Mouse (Mus musculus) midbrain, embryonic 14.5 days (tissue): Measurements from ENCODE around the gene Polr1a. TPM values are rescaled to one million over a fixed set of nuclear protein-coding genes. Genes with fewer than 3 reads are reported as not detected.

ENCODE experiments used
- ATAC-seq: fragments of 200-750 bp; cut with Nextera tagmentation; 2 replicates; pipeline ENCODE4 v1.8.0; 2017; ENCODE audit warnings: moderate number of reproducible peaks, moderate library complexity; ENCODE audit not compliant: low FRiP score, low TSS enrichment
- DNase-seq: peaks from one replicate; pipeline ENCODE4 v3.0.0-alpha.2; 2015
- H3K27ac ChIP-seq: fragments of 300-500 bp; sonication (generic); replicated peaks from 2 replicates; pipeline ENCODE4 v1.5.1; 2014; ENCODE audit warnings: mild to moderate bottlenecking, low read depth, low read length, moderate library complexity
- H3K27me3 ChIP-seq: fragments of 300-500 bp; sonication (generic); 2 replicates; pipeline ENCODE4 v1.6.1; 2014; ENCODE audit warnings: low read length, control low read depth, mixed read lengths; ENCODE audit not compliant: control insufficient read depth, insufficient read depth
- H3K36me3 ChIP-seq: fragments of 300-500 bp; sonication (generic); 2 replicates; pipeline ENCODE4 v1.6.1; 2014; ENCODE audit warnings: low read length, control low read depth; ENCODE audit not compliant: control insufficient read depth, insufficient read depth
- H3K4me1 ChIP-seq: fragments of 300-500 bp; sonication (generic); 2 replicates; pipeline ENCODE4 v1.6.1; 2014; ENCODE audit warnings: mild to moderate bottlenecking, antibody characterized with exemption, low read length, control low read depth; ENCODE audit not compliant: control insufficient read depth, insufficient read depth
- H3K4me2 ChIP-seq: fragments of 300-500 bp; sonication (generic); 2 replicates; pipeline ENCODE4 v1.6.1; 2014; ENCODE audit warnings: mild to moderate bottlenecking, low read length, moderate library complexity
- H3K4me3 ChIP-seq: fragments of 300-500 bp; sonication (generic); replicated peaks from 2 replicates; pipeline ENCODE4 v1.5.1; 2014; ENCODE audit warnings: low read depth, low read length
- H3K9ac ChIP-seq: fragments of 300-500 bp; sonication (generic); replicated peaks from 2 replicates; pipeline ENCODE4 v1.6.1; 2014; ENCODE audit warnings: mild to moderate bottlenecking, low read length, moderate library complexity
- H3K9me3 ChIP-seq: fragments of 300-500 bp; sonication (generic); 2 replicates; pipeline ENCODE4 v1.6.1; 2016; ENCODE audit warnings: low read length, control low read depth, mixed read lengths; ENCODE audit not compliant: control insufficient read depth
- WGBS: fragments of 180-500 bp; shearing (Covaris S2); extraction: QIAGEN DNeasy Blood & Tissue Kit; methylation state at CpG from one replicate; pipeline ENCODE4 v1.1.7; 2014; 5-methylcytosine and 5-hydroxymethylcytosine counted together
- polyA plus RNA-seq: library from polyadenylated mRNA; unstranded; fragments of >200 nt; fragmentation: Nextera tagmentation; extraction: Ambion mirVana; gene quantifications from 2 replicates; pipeline ENCODE4 v1.2.1, GENCODE M21; 2014

Gene Polr1a
- polyA plus RNA-seq, 1 experiment from 2014 or later: 17.4 TPM

DNA sequence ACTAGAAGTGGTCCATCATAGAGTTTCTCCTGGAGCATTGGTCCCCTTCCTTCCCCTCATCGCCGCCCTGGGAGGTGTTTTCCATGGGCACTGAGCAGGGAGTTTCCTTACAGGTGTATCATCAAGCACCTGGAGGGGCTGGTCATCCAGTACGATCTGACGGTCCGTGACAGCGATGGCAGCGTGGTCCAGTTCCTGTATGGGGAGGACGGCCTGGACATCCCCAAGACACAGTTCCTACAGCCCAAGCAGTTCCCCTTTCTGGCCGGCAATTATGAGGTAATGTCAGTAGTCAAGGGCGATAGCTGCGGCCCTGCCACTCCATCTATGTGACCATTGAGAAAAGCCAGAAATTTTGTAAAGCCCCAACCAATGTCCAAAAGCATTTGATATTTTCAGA lies 54.7 kb downstream of the Polr1a start:
- Histone ChIP-seq H3K27me3 (no peaks in the 10 kb centered on the region), H3K4me3 (no peak overlapping the region), H3K9me3 (no peaks in the 10 kb centered on the region), H3K4me1 (no peaks in the 10 kb centered on the region), H3K27ac (no peak overlapping the region), H3K9ac (no peak overlapping the region), H3K4me2 (no peak overlapping the region), H3K36me3 (peaks cover 36% of the 10 kb centered on the region)
- DNase-seq (no peak), ATAC-seq (no peak)
- 96% methylated on average over 11 of the region's 11 CpGs for WGBS

DNA sequence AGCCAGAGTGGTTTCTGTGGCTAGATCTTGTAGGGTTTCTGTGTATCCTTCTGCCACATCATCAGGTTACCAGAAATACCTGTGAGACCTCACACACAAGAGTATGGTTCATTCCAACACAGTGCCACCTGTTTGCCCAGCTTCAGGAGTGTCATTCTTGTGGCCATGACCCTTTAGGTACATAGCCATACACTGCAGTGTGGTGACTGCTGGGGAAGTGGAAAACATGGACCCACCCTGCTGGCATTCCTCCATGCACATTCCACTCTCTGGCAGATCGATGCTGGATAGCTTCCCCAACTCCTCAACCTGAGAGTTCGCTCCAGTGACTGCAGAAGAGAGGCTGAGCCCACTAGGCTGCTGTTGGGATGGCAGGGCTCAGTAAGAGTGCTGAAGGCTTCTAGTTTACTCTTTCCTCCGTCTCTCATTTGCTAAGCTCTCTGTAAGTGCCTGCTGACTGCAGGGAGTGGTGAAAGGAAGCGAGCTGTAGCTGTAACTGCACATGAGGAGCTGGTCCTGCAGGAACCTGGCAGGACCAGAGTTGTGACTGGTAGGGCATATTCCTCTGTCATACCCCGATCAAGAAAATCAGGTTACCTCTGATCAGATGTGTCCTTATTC lies 57.9 kb downstream of the Polr1a start:
- Histone ChIP-seq H3K27me3 (no peaks in the 10 kb centered on the region), H3K4me2 (no peak overlapping the region), H3K4me1 (no peaks in the 10 kb centered on the region), H3K36me3 (peaks cover 51% of the 10 kb centered on the region), H3K9me3 (no peaks in the 10 kb centered on the region), H3K27ac (no peak overlapping the region), H3K9ac (no peak overlapping the region), H3K4me3 (no peak overlapping the region)
- 90% methylated on average over 5 of the region's 5 CpGs for whole genome bisulfite sequencing
- DNase-seq (no peak), ATAC-seq (no peak)

DNA sequence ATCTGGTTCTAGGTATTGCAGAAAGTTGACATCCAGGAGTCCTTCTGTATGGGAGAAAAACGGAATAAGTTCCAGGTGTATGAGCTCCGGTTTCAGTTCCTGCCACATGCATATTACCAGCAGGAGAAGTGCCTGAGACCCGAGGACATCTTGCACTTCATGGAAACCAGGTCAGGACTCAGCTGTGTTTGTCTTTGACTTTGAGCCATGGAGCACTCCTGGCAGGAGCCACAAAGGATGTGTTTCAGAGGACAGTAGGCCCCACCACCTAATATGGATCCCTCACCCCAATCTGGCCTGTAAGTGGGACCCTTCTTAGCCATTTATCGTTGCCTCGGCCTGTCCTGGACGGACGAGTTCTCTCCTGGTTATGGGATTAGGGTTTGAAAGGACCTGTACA lies 59.0 kb downstream of the Polr1a start:
- Histone ChIP-seq H3K27ac (no peak overlapping the region), H3K9me3 (no peaks in the 10 kb centered on the region), H3K4me3 (no peak overlapping the region), H3K9ac (no peak overlapping the region), H3K36me3 (peaks cover 55% of the 10 kb centered on the region), H3K4me2 (no peak overlapping the region), H3K4me1 (no peaks in the 10 kb centered on the region), H3K27me3 (no peaks in the 10 kb centered on the region)
- WGBS: 91% methylated on average over 7 of the region's 7 CpGs
- DNase-seq: no peak
- no peak for ATAC-seq

DNA sequence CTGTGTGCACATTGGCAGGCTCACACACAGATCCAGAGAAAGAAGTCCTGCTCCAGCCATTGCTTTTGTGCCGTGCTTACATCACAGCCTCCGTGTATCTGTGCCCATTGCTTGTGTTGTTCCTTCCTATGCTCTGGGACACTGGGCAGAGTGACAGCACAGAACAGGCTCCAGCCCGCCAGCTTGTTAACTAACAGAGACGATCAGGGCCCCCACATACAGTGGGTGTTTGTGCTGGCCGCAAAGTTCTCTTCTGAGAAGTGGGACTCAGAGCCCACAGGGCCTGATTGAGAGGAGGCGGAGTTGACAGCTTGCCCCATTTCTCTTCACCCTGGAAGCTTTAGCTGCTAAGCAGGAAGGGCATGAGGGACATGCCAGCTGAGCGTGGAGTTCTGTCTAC lies 60.6 kb downstream of the Polr1a start:
- DNase-seq (no peak), ATAC-seq (no peak)
- H3K4me1 ChIP-seq: no peaks in the 10 kb centered on the region
- H3K4me2 ChIP-seq: no peak overlapping the region
- no peak overlapping the region for H3K4me3 ChIP-seq
- H3K27ac ChIP-seq: no peak overlapping the region
- H3K27me3 ChIP-seq: no peaks in the 10 kb centered on the region
- 93% methylated on average over 7 of the region's 7 CpGs for WGBS
- H3K9me3 ChIP-seq: no peaks in the 10 kb centered on the region
- H3K9ac ChIP-seq: no peak overlapping the region
- peaks cover 67% of the 10 kb centered on the region for H3K36me3 ChIP-seq

DNA sequence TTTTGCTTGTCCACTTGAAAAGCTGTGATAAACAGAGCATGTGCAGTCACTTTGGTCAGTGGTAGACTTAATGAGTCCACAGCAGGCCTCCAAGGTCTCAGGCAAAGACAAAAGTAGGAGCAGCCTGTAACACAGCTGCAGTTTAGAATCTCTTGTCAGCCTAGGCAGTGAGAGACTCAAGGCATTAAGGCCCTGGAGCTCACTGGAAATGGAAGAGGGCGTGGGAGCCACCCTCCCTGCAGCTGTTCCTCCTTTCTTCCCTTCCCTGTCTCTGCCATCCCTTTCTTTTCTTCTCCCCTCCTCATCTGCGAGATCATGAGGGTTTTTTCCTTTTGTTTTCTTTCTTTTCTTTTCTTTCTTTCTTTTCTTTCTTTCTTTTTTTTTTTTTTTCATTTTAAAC lies 61.3 kb downstream of the Polr1a start:
- no peak for DNase-seq
- Histone ChIP-seq H3K4me2 (no peak overlapping the region), H3K27me3 (no peaks in the 10 kb centered on the region), H3K4me1 (no peaks in the 10 kb centered on the region), H3K36me3 (peaks cover 74% of the 10 kb centered on the region), H3K4me3 (no peak overlapping the region), H3K9me3 (no peaks in the 10 kb centered on the region), H3K9ac (no peak overlapping the region), H3K27ac (no peak overlapping the region)
- no peak for ATAC-seq
- 77% methylated on average over 2 of the region's 2 CpGs for WGBS

DNA sequence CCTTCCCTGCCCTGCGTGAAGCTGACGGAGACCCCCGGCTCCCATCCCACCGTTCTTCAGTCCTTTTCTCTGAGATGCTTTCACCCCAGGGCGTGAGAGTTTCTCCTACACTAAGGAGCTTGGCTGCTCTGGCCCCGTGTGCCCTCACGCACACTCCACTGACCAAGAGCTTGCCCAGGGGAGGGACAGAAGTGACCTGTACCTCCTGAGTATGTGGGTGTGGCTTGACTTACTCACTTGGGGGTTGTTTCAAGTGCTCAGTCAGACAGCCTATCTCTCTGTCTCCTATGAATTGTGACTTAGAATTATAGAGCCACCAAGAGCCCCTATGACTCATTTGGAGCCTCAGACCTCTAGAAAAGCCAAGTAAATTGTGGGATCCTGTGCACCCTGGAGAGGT lies 67.7 kb downstream of the Polr1a start:
- no peaks in the 10 kb centered on the region for H3K27me3 ChIP-seq
- no peak overlapping the region for H3K4me2 ChIP-seq
- no peak overlapping the region for H3K9ac ChIP-seq
- H3K4me1 ChIP-seq: no peaks in the 10 kb centered on the region
- 97% methylated on average over 7 of the region's 7 CpGs for WGBS
- no peak overlapping the region for H3K4me3 ChIP-seq
- no peak for ATAC-seq
- no peaks in the 10 kb centered on the region for H3K9me3 ChIP-seq
- no peak for DNase-seq
- H3K36me3 ChIP-seq: peaks cover 92% of the 10 kb centered on the region
- no peak overlapping the region for H3K27ac ChIP-seq

DNA sequence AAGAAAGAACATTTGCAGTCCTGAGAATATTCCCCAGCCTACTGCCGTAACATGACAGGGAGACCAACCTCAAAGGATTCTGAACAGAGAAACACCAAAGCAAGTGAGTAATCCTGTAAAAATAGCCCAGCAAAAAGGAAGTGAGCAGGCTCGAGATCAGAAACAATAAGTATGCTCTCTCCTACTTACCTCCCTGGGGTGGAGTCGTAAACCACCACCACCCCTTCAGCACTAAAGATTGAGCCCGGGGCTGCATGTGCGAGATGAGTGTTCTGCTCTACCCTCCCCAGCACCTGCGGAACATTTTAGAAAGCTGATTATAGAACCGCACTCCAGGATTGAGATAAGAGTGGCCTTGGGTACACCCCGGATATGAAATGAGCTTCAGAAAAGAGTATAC lies 71.3 kb downstream of the Polr1a start:
- Histone ChIP-seq H3K9me3 (no peaks in the 10 kb centered on the region), H3K4me2 (no peak overlapping the region), H3K36me3 (peaks cover 59% of the 10 kb centered on the region), H3K9ac (no peak overlapping the region), H3K4me3 (no peak overlapping the region), H3K27me3 (no peaks in the 10 kb centered on the region), H3K4me1 (no peaks in the 10 kb centered on the region), H3K27ac (no peak overlapping the region)
- ATAC-seq (no peak), DNase-seq (no peak)
- WGBS: 85% methylated on average over 8 of the region's 8 CpGs

DNA sequence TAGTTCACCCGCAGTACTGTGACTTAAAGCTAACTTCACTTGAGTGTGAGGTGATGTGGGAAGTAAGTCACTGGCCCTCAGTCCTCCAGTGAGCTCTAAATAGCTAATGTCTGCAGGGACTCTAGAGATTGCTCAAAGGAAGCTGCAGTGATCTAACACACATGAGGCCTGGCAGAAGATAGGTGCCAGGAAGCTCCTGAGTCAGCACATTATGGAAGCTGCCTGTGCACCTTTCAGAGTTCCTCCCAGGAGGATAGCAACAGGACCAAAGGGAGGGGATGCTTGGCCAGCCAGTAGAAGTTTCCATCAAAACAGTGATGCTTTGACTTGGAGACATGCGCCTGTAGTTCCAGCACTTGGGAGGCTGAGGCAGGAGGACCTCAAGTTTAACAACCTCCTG lies 71.7 kb downstream of the Polr1a start:
- no peak overlapping the region for H3K27ac ChIP-seq
- H3K4me2 ChIP-seq: no peak overlapping the region
- H3K4me1 ChIP-seq: no peaks in the 10 kb centered on the region
- no peak for ATAC-seq
- no peak overlapping the region for H3K4me3 ChIP-seq
- WGBS: 96% methylated on average over 2 of the region's 2 CpGs
- no peaks in the 10 kb centered on the region for H3K27me3 ChIP-seq
- peaks cover 55% of the 10 kb centered on the region for H3K36me3 ChIP-seq
- no peak overlapping the region for H3K9ac ChIP-seq
- H3K9me3 ChIP-seq: no peaks in the 10 kb centered on the region
- no peak for DNase-seq

DNA sequence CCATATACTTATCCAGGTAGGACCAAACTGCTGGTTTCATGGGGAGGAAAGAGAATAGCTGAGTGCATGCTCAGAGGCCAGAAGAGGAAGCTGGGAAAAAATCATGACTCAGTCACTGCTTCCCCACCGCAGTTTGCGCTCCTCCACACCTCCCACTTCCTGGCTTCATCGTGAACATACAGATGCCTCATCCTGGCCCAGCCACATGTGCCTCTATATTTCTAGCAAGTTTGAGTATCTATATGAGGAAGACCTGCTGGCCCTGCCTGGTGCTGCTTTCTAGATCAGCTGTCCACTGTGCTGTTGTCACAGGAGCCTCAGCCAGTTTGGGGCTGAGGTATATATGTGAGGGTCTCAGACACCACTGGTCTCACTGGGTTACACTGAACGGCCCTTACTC lies 72.6 kb downstream of the Polr1a start:
- H3K9ac ChIP-seq: no peak overlapping the region
- no peaks in the 10 kb centered on the region for H3K27me3 ChIP-seq
- no peak overlapping the region for H3K4me3 ChIP-seq
- no peaks in the 10 kb centered on the region for H3K4me1 ChIP-seq
- 93% methylated on average over 4 of the region's 4 CpGs for WGBS
- no peak overlapping the region for H3K4me2 ChIP-seq
- peaks cover 46% of the 10 kb centered on the region for H3K36me3 ChIP-seq
- H3K27ac ChIP-seq: no peak overlapping the region
- ATAC-seq: no peak
- no peak for DNase-seq
- no peaks in the 10 kb centered on the region for H3K9me3 ChIP-seq
